Mouse (Mus musculus): Measurements from ENCODE around the gene Zfp882.

DNA sequence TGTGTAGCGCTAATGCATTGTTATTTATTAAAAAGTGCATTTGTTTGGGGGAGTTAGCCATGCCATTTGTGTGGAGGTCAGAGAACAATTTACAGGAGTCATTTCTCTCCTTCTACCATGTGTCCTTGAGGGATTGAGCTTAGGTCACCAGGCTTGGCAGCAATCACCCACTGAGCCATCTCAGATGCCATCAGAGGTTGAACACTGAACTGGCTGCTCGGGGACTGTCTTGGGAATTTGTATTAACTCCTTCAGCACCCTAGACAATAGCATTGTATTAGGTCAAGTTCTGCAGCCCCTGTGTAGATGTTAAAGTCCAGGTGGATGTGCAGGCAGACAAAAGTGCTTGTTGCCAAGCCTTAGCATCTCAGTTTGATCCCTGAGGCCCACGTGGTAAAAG lies 55.6 kb downstream of the Zfp882 start:
- TF ChIP-seq CTCF (IDR thresholded peaks at IDR 0.05) (no peak), EP300 (IDR thresholded peaks at IDR 0.05) (no peak)

Data from lung, postnatal 0 days (tissue).